Mouse (Mus musculus) CH12.LX (cell line): ENCODE data around the gene Atp6v1g3.

ENCODE experiments used
- CHD2 ChIP-seq: IDR thresholded peaks from 2 replicates; pipeline ENCODE4 v1.6.1; 2011; ENCODE audit warnings: low read length, improper control_type of control experiment
- CTCF ChIP-seq, 2 experiments: IDR thresholded peaks in 1 of 2; conservative IDR thresholded peaks in 1 of 2; 2 replicates each; pipeline ENCODE4 v1.5.1; 2011 to 2012; ENCODE audit warnings: low read depth in 2 of 2, low read length in 2 of 2, improper control_type of control experiment in 1 of 2, inconsistent platforms in 1 of 2, mild to moderate bottlenecking in 1 of 2, moderate library complexity in 1 of 2
- E2F4 ChIP-seq: IDR thresholded peaks from 2 replicates; pipeline ENCODE4 v1.6.1; 2011; ENCODE audit warnings: low read depth, low read length, improper control_type of control experiment; ENCODE audit not compliant: insufficient replicate concordance
- EP300 ChIP-seq: IDR thresholded peaks from 2 replicates; pipeline ENCODE4 v1.6.1; 2011; ENCODE audit warnings: low read length, improper control_type of control experiment
- ETS1 ChIP-seq: conservative IDR thresholded peaks from 2 replicates; pipeline ENCODE4 v1.6.1; 2012; ENCODE audit warnings: low read depth, mild to moderate bottlenecking, inconsistent platforms, low read length, improper control_type of control experiment, moderate library complexity
- JUND ChIP-seq: conservative IDR thresholded peaks from 2 replicates; pipeline ENCODE4 v1.6.1; 2011; ENCODE audit warnings: low read depth, low read length, improper control_type of control experiment
- POLR2A ChIP-seq: IDR thresholded peaks from 2 replicates; pipeline ENCODE4 v1.6.1; 2011; ENCODE audit warnings: low read depth, mild to moderate bottlenecking, improper control_type of control experiment, low read length
- POLR2AphosphoS2 ChIP-seq: IDR thresholded peaks from 2 replicates; pipeline ENCODE4 v1.6.1; 2011; ENCODE audit warnings: low read depth, low read length, improper control_type of control experiment
- TBP ChIP-seq: conservative IDR thresholded peaks from 2 replicates; pipeline ENCODE4 v1.6.1; 2011; ENCODE audit warnings: low read depth, low read length, improper control_type of control experiment
- TCF12 ChIP-seq: IDR thresholded peaks from 2 replicates; pipeline ENCODE4 v1.6.1; 2014; ENCODE audit warnings: low read depth, mild to moderate bottlenecking, inconsistent platforms, low read length, improper control_type of control experiment
- USF2 ChIP-seq: conservative IDR thresholded peaks from 2 replicates; pipeline ENCODE4 v1.6.1; 2011; ENCODE audit warnings: low read depth, low read length, improper control_type of control experiment
- ZC3H11A ChIP-seq: IDR thresholded peaks from 2 replicates; pipeline ENCODE4 v1.6.1; 2012; ENCODE audit warnings: low read depth, mild to moderate bottlenecking, inconsistent platforms, low read length, improper control_type of control experiment
- ZKSCAN1 ChIP-seq: IDR thresholded peaks from 2 replicates; pipeline ENCODE4 v1.6.1; 2012; ENCODE audit warnings: low read depth, inconsistent platforms, low read length, improper control_type of control experiment, borderline replicate concordance

GRCm38 (mm10) chr1:138326091-138326490 is 52.6 kb downstream of the Atp6v1g3 start:
- TF ChIP-seq ZKSCAN1: no peak
- no peak for TF ChIP-seq POLR2A
- no peak for TF ChIP-seq TCF12
- no peak for TF ChIP-seq CTCF (conservative IDR thresholded peaks at IDR 0.05 in 1 of 2, IDR thresholded peaks at IDR 0.05 in 1 of 2; ENCODE audit: low read depth in 2 of 2, low read length in 2 of 2)
- no peak for TF ChIP-seq CHD2
- TF ChIP-seq ZC3H11A: no peak
- no peak for TF ChIP-seq EP300
- no peak for TF ChIP-seq TBP
- TF ChIP-seq ETS1: no peak
- no peak for TF ChIP-seq E2F4
- no peak for TF ChIP-seq USF2
- no peak for TF ChIP-seq JUND
- no peak for TF ChIP-seq POLR2AphosphoS2
